Mouse (Mus musculus) heart, postnatal 36 days (tissue): ENCODE measurements around the gene Tex44. TPM values are rescaled to one million over a fixed set of nuclear protein-coding genes. Genes with fewer than 3 reads are reported as not detected.

Experiments
- DNase-seq, 2 experiments: peaks; one replicate each; pipeline ENCODE4 v3.0.0; 2021 to 2022
- intact Hi-C: fragments of 180-260 bp; cut with DNase I; formaldehyde crosslinking; loops from one replicate; pipeline ENCODE4 v1.15.1; 2025
- total RNA-seq, 2 experiments: library from RNA; stranded (reverse); gene quantifications; 2 replicates each; pipeline ENCODE4 v1.2.3; 2021

Gene Tex44
- total RNA-seq, 2 experiments from 2014 or later: not detected

DNA sequence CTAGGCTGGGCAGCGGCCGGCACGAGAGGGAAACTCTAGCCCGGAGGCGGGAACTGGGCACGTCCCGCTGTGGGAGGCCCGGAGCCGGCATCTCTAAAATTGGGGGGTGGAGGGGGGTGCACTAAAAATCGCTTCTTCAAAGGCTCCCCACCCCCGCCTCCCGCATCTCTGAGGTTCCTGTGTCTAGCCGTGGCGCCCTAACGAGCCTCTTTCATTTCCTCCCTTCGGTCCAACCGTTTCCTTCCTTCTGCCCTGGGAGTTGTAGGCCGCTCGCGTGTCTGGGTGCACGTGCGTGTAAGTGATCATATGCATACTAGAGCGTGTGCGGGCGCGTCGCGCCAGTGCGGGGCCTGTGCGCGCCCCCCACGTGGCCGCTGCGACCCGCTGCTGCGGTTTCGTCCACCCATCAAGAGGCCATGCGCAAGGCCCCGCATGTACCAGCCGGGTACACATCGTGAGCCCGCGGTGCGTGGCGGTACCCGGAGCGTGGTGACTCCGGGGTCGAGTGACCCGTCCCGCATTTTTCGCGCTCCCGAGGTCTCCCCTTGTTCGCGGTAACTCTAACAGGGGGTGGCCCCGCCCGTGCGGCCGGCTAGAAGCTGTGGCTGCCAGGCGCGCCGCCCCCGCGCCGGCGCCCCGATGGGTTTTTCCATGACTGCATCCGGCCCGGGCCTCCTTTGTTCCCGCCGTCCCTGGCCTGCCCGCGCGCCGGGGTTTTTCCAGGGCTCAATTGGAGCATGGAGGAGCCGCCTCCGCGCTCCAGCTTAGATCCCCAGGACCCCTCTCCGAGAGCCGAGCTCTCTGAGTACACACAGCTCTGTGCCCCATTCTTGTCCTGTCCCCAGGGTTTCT is 16.1 kb downstream of the Tex44 start:
- peak; percentile 90 to 93 for DNase-seq
- intact Hi-C loops: loop anchor here (1.0 kb wide), 2 partner anchors 30 to 45 kb away; no protein-coding TSS in a partner anchor

DNA sequence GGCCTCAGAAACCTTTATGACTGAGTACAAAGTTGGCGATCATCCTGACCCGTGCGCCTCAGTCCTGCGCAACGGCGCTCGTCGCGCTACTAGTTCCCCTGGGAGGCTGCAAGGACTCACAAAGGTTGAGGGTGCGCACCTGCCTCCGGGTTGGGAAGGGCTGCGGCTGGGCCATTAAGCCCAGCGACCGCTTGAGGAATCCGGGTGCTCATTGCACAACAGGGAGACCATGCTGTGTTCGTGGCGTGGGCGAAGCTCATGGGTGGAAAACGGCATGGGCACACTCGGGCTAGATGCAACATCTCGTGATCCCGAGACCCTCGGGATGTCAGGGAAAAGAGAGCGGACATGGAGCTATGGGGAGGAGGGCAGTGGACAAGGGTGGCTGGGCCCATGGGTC is 16.7 kb downstream of the Tex44 start:
- intact Hi-C loops: loop anchor here (1.0 kb wide), 2 partner anchors 29 to 44 kb away; no protein-coding TSS in a partner anchor
- DNase-seq: no peak

DNA sequence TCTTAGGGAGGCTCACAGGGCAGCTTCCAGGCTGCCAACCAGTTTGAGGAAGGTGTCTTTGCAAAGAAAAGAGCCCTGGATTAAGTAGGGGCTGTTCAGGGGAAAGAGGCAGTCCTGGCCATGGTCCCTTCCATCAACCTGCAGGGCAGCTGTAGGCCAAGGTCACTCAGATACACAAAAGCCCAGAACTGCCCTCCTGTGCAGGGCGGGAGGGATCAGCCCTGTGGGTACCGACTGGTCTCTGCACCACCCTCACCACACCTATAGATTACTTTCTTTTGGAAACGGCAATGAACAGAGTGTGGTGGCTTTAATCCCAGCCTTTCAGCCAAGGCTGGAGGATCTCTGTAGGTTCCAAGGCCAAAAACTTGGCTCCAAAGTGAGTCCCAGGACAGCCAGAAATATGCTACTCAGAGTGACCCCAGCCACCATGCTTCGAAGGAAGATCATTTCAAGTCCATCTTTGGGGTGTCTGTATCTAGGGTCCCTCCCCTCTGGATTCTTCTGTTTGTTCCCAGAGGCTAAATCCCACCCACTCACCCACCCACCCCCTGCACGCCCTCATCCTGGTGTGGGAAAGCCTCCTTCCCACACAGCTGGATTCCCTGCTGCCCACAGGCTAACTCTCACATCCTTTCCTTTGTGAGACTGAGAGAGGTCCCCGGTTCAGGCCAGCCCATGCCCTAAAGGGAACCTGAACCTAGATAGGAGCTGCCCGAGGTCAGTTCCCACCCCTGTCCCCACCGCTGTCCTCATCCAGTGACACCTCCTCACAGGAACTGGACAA is 17.4 kb downstream of the Tex44 start:
- peak in 1 of 2 experiments; percentile 41 for DNase-seq
- intact Hi-C loops: no loop called here

DNA sequence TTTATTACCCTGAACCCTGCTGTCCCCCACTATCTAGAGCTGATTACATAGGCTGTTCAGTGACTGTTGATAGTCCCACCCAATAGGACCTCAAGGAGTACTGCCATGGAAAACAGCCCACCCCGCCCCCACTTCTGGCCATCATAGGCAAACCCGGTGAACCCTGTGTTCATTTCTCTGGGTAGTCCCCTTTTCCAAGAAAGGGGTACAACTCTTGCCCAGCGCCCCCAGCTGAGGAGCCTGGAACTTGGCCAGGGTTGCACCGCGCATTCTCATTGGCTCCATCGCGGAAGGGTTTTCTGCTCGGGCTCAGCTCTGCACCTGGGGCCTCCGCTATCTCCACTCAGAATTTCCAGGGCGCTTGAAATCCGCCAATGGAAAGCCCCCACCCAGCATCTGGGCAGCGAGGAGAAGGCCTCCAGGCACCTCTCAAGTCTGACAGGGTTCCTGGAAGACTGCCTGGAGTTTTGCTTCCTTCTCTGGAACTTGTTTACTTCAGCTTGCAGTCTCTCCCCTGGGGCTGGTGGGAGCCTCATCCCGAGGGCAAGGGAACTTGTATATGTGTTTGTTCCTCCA is 21.6 kb downstream of the Tex44 start:
- intact Hi-C loops: no loop called here
- DNase-seq: peak; percentile 37 to 58

DNA sequence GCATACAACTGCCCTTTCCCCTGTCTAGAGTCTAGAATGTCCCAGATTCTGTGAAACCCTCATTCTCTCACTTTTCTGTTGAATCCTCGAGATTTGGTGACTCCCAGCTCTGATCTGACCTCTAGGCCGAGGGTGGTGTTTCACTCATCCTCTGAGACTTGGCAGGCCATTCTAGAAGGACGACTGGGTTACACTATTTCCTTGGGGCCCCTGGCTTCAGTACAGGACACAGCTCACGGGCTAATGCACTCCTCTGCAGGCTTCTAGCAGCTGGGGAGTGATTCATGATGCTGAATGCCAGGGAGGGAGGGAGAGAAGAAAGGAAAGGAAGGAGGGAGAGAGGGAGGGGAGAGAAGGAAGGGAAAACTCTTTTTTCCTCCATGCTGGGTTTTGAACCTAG is 22.1 kb downstream of the Tex44 start:
- intact Hi-C loops: no loop called here
- DNase-seq: peak; percentile 28 to 44

DNA sequence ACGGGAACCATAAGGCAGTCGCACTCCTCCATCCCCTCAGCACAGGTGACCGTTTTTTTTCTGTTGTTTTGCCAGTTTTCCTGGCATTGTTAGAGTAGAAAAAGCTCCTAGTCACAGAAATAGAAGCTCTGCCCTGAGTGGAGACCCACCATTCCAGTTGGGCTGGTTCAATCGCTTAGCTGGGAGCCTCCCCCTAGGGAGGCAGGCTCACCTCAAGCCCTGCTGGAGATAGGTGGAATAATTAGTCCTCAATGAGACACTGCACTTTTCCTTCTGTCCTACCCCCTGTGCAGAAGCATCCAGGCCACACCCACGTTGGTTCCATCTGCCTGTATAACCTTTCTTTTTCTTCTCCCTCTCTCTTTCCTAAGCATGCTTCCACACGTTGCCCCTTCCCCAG is 23.8 kb downstream of the Tex44 start:
- DNase-seq: no peak
- intact Hi-C loops: loop anchor here (2.0 kb wide), 1 partner anchor 15 kb away; no protein-coding TSS in a partner anchor

DNA sequence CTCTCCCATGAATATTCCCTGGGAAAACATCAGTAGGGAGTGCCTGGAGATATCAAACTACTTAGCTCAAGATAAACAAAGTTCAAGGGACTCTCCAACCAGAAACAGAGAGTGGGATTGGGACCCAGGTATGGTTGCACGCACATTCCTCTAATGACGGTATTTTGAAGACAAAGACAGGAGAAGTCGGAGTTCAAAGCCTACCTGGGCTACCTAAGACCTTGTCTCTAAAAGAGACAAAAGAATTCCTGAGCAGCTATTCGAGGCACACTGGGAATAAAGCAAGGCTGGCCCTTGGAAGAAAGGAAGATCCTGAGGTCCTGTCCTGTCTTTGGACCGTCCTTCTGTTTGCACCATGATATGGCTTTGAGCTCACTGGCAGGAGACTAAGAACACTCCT is 26.6 kb downstream of the Tex44 start:
- no peak for DNase-seq
- intact Hi-C loops: no loop called here

DNA sequence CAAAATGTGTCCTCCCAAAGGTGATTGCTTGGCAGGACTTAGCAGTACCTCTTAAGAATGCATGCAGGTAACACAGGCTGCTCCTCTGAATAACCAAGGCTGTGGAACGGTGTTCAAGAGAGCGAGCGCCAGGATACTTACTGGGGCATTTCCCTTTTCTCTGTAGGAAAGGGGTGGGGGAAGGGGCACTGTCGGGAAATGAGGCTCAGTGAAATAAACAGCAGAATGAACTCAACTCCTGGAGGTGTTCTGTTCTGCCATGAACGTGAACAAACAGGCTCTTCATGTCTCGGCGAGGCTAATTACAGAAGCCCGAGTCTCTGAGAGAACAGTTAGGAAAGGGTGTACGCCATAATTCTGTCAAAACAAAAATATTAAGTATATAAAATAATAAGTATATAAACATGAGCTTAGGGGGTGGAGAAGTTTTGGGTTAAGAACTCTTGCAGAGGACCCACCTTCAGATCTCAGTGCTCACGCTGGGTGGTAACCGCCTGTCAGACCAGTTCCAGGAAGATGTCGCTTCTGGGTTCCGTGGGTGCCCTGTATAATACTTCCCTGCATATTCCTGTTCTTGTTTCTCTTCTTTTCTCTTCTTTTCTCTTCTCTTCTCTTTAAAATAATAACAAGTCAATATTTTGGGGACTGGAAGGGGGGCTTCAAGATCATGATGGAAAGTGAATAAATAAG is 30.9 kb downstream of the Tex44 start:
- intact Hi-C loops: no loop called here
- DNase-seq: no peak

DNA sequence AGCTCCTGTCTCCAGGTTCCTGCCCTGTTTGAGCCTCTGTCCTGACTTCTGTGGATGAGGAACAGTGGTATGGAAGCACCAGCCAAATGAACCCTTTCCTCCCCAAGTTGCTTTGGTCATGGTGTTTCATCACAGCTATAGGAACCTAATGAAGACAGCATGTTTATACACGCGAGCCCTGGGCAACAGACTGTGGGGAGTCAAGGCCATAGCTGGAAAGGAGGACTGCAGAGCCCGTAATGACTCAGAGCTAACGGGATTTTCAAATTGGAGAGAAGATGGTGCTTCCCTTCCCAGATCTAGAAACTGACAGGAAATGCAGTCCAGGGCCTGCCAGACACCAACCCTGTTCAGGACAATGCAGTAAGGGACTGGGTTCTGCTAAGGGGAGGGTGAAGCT is 33.2 kb downstream of the Tex44 start:
- intact Hi-C loops: no loop called here
- no peak for DNase-seq

DNA sequence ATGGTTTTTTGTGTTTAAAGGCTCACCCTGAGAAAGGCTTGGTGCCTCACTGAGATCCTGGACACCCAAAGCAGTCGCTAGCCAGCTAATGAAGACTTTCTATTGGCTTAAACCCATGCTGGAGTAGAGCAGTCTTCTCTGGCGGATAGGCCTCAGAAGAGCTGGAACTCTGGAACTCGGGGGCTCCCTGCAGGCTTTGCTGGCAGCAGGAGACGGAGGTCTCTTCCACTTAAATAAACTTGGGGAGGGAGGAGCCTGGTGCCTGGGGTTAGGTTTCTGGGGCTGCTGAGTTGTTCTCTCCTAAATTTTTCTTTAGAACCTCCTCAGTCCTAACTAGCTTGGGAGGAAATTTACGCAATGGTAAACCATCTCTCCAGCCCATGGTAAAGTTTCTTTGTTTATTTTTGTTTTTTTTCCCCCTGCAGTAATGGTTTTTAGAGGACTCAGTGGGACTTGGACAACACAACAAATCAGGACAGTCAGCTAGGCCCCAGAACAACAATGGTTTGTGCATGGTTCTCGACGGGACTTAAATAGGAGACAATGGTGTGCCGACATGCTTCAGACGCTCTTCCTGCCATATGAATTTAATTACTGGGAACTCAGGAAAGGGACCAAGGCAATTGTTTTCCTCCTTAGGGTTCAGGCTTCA is 38.2 kb downstream of the Tex44 start:
- intact Hi-C loops: loop anchor here (2.0 kb wide), 1 partner anchor 14 kb away; no protein-coding TSS in a partner anchor
- DNase-seq: no peak

DNA sequence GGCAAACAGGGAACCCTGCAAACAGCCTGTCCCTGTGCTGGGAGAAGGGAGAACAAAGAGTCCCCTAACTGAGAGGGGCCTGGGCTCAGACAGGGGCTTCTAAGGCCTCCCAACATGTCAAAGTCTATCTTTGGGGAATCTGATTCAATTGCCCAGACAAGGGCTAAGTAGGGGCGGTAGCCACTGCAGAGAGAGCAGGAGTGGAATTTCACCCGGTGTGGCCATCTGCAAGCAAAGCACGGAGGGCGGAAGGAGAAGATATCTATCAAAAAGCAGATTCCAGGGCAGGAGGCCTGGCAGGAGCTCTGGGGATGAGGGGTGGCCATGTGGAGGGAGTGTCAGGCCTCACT is 38.7 kb downstream of the Tex44 start:
- peak in 1 of 2 experiments; percentile 11 for DNase-seq
- intact Hi-C loops: loop anchor here (2.0 kb wide), 1 partner anchor 14 kb away; no protein-coding TSS in a partner anchor

DNA sequence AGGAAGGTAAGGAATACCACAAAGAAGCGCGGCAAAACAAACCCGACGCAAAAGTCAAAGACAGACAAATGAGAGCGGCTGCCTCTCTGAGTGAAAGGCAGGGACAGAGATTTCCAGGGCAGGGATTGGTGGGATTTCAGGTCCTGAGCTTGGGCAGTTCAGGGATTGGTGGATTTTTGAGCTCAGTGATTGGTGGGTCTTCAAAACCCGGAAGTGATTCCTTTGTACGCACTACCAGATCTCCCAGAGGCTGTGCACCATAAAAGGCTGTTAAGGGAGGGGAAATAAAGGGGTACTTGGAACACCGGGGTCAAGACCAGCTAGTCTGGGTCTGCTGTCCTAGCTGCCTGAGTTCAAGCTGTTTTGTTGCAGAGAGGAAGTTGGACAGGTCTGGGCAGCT is 41.3 kb downstream of the Tex44 start:
- DNase-seq: no peak
- intact Hi-C loops: no loop called here

DNA sequence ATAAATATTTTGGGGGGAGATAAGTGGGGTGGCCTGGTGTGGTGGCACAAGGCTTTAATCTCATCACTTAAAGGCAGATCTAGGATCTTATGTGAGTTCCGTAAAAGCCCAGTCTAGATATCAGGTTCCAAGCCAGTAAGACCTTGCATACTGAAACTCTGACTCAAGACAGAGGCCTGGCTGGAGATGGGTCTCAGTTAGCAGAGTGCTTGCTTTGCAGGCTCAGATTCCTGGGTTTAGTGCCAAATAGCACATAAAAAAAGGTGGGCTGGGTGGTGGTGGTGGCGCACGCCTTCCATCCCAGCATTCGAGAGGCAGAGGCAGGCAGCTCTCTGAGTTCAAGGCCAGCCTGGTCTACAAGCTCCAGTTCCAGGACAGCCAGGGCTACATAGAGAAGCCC is 43.7 kb downstream of the Tex44 start:
- intact Hi-C loops: no loop called here
- DNase-seq: no peak

DNA sequence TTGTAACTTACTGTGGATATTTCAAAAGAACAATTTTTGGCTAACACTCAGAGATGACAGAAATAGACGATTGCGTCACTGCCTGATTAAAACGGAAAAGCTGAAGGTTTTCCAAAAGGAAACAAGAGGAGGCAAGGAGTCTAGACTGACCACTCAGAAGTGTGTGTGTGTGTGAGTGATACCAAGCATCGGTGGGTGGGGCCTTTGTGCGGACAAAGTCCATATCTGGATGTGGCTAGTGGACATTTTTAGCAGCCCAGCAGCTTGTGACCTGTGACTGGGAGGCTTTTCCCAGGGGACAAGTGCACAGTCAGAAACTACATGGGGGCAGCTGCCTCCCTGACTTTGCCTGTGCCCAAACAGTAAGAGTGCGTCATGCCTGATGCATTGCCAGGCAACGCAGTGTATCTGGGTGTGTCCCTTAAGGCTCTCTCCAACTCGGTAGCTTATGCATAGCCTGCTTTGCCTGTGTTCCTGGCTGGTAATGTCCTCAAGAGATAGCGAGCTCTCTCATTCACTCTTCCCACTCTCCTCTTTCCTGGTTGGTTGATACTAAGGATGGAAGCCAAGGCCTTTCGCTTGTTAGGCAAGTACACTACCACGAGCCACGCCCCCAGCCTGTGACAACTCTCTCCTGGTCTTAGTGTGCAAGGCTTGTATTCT is 44.5 kb downstream of the Tex44 start:
- intact Hi-C loops: loop anchor here (1.0 kb wide), 1 partner anchor 57 kb away; no protein-coding TSS in a partner anchor
- DNase-seq: peak; percentile 84 to 90

DNA sequence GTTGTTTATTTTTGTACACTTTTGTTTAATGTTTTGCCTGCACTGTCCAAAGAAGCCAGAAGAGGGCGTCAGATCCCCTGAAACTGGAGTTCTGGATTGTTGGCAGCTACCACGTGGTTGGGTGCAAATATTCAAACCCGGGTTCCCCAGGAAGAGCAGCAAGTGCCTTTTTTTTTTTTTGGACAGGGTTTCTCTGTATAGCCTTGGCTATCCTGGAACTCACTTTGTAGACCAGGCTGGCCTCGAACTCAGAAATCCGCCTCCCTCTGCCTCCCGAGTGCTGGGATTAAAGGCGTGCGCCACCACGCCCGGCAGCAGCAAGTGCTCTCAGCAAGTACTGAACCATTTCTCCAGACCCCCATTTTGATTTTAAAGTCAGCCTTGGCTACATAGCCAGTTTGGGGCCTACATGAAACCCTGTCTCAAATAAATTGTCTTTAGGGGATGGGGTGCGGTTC is 45.4 kb downstream of the Tex44 start:
- DNase-seq: peak; percentile 47 to 52
- intact Hi-C loops: loop anchor here (1.0 kb wide), 1 partner anchor 56 kb away; no protein-coding TSS in a partner anchor

DNA sequence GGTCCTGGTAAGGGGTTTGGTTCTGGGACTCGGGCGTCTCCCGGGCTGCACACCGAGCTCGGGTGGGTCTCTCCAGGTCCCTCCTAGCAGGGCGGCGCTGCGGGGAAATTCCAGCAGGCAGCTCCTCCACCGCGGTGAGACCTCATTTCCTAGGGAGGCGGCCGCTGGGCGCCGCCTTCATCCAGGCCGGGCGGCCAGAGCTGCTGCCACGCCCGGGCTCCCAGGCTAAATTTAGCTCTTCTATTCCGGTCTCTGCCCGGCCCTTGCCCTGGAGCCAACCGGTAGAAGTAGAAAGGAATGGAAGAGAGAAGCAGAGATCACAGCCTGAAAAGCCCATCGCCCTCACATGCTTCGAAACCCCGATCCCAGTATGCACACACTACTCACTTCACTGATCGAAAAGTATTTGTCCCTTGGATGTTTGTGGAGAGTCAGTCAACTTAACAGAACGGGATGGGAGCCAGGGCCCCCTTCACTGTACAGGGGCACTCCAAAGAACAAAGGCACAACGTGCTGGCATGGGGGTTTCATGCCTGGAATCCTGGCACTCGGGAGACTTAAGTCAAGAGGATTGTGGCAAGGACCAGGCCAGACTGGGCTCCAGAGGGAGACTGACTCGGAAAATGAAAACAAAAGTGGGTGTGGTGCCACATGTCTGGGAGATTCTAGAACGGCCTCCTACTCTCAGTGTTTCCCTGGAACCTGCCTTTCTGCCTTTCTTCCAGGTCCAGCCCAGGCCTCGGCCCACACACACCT is 46.2 kb downstream of the Tex44 start:
- intact Hi-C loops: loop anchor here (1.0 kb wide), 3 partner anchors 15 to 30 kb away; no protein-coding TSS in a partner anchor
- DNase-seq: peak; percentile 80 to 85

DNA sequence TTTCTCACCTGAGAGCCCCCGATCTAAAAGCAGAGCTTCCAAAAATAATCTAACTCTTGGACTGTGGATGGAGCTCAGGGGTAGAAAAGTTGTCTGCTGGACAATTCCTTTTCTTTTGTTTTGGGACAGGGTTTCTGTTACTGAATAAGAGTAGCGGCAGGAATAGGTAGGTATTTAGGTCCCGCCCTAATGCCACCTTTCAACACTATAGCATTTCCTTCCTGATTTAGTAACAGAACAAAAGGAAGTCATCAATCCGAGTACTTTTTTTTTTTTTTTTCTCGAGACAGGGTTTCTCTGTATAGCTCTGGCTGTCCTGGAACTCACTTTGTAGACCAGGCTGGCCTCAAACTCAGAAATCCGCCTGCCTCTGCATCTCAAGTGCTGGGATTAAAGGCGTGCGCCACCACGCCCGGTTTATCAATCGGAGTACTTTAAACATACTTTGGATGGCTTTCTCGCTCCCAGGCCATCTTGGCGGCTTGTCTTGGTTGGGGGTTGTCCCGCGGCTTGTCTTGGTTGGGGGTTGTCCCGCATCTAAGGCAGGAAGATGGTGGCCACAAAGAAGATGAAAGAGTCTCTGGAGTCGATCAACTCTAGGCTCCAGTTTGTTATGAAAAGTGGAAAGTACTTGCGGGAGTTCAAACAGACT is 47.1 kb downstream of the Tex44 start:
- intact Hi-C loops: no loop called here
- no peak for DNase-seq
